Mouse (Mus musculus): ENCODE data around the gene Cd209g.
"Not testable (repeated sequence)": the region's sequence is repeated elsewhere in the genome, so short reads cannot be mapped to it uniquely, and the experiment has no call there.

Gene Cd209g

GRCm38 (mm10) chr8:4133798-4134197 is at the start of gene Cd209g:
Cd209g (plus strand) TSS chr8:4134098.
- no peak for DNase-seq (ENCODE audit: low spot score)

GRCm38 (mm10) chr8:4087180-4087722 is 46.6 kb upstream of the Cd209g start:
- not testable (repeated sequence) for DNase-seq (ENCODE audit: low spot score)

DNA sequence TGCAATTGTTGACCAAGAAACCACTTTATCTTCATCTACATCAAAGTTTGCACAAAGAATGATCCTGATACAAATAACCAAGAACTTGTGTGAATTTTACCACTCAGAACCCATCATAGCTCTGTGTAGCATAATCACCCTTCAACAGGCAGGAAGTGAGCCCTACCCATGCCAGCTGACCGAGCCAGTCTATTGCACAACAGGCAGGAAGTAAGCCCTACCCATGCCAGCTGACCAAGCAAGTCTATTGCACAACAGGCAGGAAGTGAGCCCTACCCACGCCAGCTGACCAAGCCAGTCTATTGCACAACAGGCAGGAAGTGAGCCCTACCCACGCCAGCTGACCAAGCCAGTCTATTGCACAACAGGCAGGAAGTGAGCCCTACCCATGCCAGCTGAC is 45.4 kb upstream of the Cd209g start:
- DNase-seq (ENCODE audit: low spot score) = not testable (repeated sequence)

DNA sequence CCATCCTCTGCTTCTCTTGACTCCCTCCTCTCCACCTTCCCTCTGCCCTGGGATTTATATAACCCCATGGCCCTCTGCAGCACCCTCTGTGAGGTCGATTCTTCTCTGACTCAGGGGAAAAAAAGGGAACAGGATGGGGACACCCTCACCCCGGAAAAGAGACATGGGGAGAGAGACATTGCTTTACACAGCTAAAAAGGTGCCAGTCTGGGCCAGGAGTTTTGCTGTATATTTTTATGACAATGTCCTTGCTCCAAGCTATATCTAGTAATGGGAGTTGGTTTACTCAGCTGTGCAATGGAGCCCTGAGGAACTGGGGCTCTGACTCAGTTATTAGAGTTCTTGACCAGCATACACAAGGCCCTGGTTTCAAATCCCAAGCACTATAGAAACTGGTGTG is 28.2 kb upstream of the Cd209g start, which contains the start of gene Cd209f:
TSS of gene Cd209f (minus strand) at position 101 of the 400 bp plus-strand sequence.
- not testable (repeated sequence) for DNase-seq (ENCODE audit: low spot score)

DNA sequence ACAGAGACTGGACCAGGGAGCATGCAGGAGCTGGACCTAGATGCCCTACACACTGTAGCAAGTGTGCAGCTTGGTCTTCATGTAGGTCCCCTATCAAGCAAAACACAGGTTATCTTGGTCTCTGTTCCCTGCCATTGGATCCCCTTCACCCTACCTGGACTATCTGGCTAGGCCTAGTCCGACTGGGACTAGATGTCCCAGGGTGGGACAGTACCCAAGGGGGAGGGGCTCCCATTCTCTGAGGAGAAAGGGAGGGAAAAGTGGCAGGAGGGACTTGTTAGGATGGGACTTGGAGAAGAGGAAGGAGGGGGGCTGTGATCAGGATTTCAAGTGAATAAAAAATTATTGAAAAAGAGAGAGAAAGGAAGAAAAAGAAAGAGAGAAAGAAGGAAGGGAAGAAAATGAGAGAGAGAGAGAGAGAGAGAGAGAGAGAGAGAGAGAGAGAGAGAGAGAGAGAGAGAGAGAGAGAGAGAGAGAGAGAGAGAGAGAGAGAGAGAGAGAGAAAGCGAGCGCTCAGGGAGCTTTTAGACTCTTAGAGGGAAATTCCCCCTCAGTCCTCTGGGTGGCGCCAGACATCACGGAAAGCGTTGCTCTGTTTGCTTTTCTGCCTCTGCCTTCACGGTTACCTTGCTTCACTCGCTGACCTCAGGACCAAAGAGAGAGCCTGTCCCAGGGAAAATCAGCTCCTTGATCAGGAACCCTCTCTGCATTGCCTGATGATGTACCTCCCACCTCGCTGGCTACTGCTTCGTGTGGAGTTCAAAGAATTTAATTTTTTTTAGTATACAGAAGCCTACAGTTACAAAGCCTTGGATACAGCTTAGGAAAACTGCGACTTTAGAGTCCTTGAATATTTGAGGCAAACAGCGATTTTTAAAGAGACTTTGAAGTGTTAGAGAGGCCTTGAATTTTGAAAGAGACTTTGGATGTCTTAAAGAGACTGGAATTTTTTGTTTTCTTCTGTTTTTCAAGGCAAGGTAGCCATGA is 6.1 kb downstream of the Cd209g start:
- peak; percentile 30 for DNase-seq (ENCODE audit: low spot score)

DNA sequence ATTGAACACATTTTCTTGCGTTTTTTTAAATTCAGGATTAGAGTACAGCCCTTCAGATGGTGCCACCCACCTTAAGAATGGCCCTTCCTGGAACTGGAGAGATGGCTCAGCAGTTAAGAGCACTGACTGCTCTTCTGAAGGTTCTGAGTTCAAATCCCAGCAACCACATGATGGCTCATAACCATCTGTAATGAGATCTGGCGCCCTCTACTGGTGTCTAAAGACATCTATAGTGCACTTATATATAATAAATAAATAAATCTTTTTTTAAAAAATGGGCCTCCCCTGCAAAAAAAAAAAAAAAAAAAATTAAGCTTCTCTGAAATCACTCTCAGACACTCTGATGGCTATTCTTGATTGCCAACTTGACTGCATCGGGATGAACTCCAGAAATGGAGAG is 7.8 kb downstream of the Cd209g start:
- DNase-seq (ENCODE audit: low spot score) = no peak

GRCm38 (mm10) chr8:4147272-4147671 is 13.4 kb downstream of the Cd209g start:
- DNase-seq (ENCODE audit: low spot score) = no peak

- DNase-seq (ENCODE audit: low spot score) = no peak
Observed at GRCm38 (mm10) chr8:4154878-4155277, 21.0 kb downstream of the Cd209g start.

DNA sequence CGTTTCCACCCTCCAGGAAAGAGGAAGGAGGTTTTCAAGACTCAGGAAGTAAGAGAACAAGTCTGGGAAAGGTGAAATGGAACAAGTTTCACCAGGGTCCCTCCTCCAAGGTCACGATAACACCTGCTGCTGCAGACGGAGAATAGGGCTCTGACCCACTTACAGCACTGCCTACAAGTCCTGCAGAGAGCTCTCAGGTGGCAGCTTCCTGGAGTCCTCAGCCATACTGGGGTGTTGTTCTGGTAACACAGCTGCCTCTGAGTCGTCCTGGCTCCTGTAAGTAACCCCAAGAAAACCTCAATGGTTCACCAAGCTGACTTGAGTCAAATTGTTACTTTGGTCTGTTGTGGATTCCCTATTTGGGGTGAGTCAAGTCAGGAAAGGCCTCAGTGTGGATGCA is 28.9 kb downstream of the Cd209g start:
- no peak for DNase-seq (ENCODE audit: low spot score)

GRCm38 (mm10) chr8:4165176-4165851 is 31.4 kb downstream of the Cd209g start:
- DNase-seq (ENCODE audit: low spot score) = no peak

DNA sequence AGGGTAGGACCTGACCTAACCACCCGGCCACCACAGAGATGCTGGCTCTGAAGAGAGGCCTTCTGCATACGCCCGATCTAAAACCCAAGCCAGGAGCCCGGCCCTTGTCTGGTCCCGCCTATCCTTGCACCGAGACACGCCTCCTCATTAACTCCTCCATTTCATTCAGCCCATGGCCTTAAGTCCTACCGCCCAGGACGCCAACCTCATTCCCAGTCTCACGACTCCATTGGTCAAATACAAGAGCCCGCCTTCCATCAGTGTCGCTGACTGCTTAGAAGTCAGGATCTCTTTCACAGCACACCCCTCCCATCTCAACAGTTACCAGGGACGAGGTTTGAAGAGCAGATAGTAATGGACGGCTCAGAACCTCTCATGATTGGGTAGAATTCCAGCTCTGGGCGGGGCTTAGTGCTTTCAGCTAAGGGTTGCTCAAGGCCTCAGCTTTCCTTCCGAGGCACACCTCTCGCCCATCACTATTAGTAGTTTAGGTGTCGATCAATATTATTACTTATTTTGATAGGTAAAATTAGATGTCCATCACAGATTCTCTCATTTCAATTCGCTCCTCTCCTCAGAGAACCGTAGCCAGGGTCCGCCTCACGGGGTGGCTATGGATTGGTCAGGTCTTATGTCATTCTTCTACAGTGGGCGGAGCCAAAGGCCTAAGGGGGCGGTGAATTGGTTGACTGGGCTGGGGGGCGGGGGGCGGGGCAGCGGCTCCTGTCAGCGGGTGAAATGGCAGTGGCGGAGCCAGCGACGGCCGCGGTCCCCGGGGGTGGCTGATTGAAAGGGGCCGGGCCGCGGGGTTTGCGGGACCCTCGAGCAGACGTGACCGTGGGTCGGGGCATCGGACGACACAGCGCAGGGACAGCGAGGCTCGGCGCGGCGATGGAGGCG is 32.2 kb downstream of the Cd209g start, which contains the start of gene Evi5l:
TSS of gene Evi5l (plus strand) at position 716 of the 900 bp plus-strand sequence.
- DNase-seq (ENCODE audit: low spot score) = peak; percentile 94

DNA sequence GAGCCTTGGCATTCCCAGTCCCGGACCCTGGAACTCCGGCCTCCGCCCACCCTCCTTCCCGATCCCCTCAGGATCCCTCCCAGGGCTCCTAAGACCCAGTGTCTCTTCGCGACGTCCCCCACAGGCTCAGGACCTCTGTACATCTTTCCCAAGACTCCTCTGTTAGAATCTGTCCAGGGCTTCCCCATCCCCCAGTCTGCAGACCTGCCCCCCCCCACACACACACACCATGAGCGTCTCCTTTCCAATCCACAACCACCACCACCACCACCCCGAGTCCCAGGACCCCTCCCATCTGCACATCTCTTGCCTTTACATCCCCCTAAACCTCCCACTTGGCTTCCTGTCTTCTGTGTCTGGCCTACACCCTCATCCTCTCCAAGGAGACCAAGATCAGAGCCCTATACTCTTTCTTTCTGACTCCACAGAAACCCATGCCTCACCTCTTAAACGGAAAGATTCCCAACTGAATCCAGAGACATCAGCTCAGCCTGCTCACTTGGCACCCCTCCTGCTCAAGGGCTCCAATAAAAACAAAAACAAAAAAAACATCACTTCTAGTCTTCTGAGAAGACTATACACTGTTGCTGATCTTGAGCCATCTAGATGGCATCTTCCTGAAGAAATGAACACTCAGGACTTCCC is 33.1 kb downstream of the Cd209g start:
- DNase-seq (ENCODE audit: low spot score) = no peak

- no peak for DNase-seq (ENCODE audit: low spot score)
Observed at GRCm38 (mm10) chr8:4167918-4168317, 34.0 kb downstream of the Cd209g start.

DNA sequence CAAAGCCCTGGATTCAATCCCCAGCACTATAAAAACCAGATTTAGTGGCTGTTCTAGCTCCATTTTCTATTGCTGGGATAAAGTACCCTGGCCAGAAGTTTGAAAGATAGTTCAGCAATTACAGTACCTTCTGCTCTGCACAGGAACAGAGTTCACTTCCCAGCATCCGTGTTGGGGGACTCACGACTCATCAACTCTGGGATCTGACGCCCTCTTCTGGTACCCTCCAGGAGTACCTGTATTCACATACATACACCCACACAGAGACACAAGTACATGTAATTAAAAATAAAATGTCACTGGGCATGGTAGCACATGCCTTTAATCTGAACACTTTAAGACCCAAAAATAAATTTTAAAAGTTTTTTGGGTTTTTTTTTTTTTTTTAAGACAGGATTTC is 38.6 kb downstream of the Cd209g start:
- no peak for DNase-seq (ENCODE audit: low spot score)

DNA sequence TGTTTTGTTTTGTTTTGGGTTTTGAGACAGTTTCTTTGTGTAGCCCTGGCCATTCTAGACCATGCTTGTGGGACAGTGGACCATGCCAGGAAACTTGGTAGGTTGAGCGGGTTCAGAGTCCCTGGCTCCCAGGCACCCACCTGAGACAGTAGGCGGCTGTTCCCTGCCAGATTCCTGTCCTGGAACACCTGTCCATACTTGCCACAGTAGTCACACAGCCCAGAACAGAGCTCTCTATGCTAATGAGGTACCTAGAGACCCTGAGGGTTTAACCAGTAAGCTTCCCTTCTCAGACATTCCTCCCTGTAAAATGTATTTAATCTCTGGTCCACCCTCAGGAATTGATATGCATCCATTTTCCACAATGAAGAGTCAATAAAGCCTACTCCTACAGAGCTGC is 40.1 kb downstream of the Cd209g start:
- no peak for DNase-seq (ENCODE audit: low spot score)

- DNase-seq (ENCODE audit: low spot score) = no peak
Observed at GRCm38 (mm10) chr8:4183409-4183808, 49.5 kb downstream of the Cd209g start.

DNA sequence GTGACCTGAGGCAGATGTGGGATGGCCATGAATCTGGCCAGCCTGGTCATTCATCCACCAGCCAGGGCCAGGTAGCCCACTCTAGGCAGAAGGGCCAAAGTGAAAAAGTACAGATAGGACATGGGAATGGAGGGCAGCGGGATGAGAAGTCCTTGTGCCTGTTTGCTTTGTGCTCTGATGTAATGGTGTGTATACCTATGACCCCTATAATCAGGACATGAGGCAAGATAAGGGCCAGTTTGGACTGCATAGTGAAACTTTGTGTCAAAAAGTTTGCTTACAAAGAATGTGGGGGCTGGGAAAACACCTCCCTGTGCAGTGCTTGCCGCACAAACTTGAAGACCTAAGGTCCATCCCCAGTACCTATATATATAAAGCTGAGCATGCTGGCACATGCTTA is 52.3 kb downstream of the Cd209g start:
- DNase-seq (ENCODE audit: low spot score) = no peak

Data from spleen, adult 12 weeks (tissue).